Mouse (Mus musculus): Measurements from ENCODE around the gene Gm43517. TPM values are rescaled to one million over a fixed set of nuclear protein-coding genes. Genes with fewer than 3 reads are reported as not detected.

The Gm43517 gene
- not detected for total RNA-seq (2021)
- long read RNA-seq, experiment 1, result 0 reads
- long read RNA-seq, experiment 2, result 0 reads

DNA sequence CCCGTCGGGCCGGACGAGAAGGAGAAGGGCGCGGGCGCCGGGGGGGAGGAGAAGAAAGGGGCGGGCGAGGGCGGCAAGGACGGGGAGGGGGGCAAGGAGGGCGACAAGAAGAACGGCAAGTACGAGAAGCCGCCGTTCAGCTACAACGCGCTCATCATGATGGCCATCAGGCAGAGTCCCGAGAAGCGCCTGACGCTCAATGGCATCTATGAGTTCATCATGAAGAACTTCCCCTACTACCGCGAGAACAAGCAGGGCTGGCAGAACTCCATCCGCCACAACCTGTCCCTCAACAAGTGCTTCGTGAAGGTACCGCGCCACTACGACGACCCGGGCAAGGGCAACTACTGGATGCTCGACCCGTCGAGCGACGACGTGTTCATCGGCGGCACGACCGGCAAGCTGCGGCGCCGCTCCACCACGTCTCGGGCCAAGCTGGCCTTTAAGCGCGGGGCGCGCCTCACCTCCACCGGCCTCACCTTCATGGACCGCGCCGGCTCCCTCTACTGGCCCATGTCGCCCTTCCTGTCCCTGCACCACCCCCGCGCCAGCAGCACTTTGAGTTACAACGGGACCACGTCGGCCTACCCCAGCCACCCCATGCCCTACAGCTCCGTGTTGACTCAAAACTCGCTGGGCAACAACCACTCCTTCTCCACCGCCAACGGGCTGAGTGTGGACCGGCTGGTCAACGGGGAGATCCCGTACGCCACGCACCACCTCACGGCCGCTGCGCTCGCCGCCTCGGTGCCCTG is at the start of gene Gm43517:
TSS of gene Gm43517 (plus strand) at position 299 of the 755 bp plus-strand sequence.
- no peak for DNase-seq

- DNase-seq, result no peak
These were observed 35.3 kb upstream of the Gm43517 start for GRCm38 (mm10) chr12:49349697-49350096.

- no peak for DNase-seq
These were observed 16.0 kb upstream of the Gm43517 start for GRCm38 (mm10) chr12:49368931-49369330.

GRCm38 (mm10) chr12:49372170-49372569 is 12.8 kb upstream of the Gm43517 start:
- DNase-seq, result no peak

DNA sequence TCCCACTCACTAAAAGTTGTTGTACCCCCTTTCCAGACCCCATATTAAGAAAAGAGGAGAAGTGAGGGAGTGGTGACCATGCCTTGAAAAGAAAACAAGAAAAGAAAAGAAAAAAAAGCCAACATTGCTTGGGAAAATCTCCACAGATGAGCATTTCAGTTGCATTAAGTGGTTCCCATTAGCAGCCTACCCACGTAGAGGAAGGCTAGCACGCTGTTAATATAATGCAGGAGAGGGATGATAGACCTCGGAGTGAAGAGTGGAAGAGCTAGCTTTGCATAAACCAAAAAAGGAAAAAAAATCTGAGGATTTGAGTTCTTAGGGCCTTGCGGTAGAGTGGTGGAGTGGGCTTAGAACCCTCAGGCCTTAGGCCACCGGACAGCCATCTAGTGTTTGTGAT is 11.8 kb upstream of the Gm43517 start:
- DNase-seq, result no peak

DNA sequence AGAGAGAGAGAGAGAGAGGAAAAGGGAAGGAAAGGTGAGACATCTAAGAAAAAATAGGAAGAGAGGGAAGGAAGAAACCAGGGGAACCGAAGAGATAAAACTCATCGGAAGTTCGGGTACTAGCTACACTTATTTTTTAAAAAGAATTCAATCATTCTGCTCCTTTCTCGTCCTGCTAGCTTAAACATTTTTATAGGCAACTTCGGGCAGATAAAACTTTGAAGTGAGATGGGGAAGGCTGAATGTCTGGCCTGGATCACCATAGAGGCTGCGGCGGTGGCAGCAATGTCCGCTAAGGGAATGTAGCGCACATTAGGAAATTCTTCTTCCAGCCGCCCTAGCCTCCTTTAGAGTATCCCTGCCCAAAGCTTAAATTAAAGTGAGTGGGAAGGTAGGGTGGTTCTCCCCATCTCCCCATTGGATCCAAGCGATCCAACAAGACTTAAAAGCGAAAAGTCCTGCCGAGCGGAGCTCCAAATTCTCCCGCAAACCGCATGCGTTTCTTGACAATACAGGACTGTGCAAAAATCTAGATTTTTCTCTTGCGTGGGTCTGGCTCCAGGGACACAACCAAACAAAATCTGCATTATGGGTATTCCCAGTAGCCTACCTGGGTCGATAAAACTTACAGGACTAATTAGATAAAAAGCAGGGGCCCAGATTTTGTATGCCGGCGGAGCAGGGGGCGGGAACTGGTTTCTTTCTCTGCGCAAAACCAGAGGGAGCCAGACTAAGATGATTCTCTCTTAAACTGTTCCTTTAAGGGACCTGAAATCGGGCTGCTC is 11.0 kb upstream of the Gm43517 start:
- no peak for DNase-seq

- DNase-seq, result peak in 1 of 2 experiments; percentile 35
These were observed 10.4 kb upstream of the Gm43517 start for GRCm38 (mm10) chr12:49374606-49374995.

- DNase-seq, result no peak
These were observed 9.3 kb upstream of the Gm43517 start for GRCm38 (mm10) chr12:49375427-49376317.

- DNase-seq, result no peak
These were observed 8.5 kb upstream of the Gm43517 start for GRCm38 (mm10) chr12:49376318-49376992.

DNA sequence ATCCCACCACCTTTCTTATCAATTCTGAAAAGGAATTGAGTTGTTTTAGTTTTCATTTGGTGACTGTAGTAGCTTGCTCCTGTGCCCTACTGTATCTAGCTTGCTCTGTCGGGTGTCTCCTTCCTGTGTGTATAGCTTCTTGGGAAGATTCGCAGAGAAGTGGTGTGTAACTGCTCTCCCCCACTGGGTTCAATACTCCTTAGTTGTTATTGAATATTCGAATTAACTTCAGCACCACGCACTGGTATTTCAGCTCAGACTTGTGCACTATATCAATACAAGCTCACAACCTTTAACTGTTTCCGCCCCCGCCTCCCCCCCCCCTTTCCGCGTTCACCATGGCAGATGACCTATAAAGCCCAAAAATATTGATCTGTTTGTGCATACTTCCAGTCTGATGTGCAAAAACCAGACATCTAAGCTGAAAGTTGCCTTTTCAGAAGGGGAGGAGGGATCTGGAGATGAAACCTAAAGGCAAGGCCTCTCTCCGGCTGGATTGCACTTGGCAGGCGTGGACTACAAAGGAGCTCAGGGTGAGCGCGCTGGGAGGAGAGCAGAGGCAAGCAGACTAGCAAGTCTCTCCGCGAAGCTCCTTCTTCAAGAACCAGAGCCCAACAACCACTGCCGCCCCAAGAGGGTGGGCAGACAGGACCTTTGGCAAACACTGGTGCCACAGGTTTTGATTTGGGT is 7.5 kb upstream of the Gm43517 start:
- DNase-seq, result no peak

- DNase-seq, result no peak
These were observed 6.1 kb upstream of the Gm43517 start for GRCm38 (mm10) chr12:49378920-49379319.

DNA sequence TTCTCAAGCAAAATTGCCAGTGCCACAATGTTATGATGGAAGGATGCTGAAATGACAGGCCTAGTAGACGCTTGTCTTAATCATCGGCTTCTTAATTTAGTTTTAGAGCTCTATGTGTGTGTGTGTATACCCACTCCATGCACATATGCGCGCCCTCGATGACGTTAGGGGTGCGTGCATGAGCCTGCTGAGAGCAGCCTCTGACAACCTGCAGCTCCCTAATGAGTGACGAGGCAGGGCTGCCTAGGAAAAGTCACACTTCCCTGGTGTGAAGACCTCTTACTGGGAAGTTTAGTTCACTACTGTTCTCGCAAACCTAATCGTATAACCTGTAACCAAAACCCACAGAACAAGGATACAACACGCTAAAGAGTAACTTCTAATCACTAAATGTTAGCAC is 5.5 kb upstream of the Gm43517 start:
- DNase-seq, result no peak

DNA sequence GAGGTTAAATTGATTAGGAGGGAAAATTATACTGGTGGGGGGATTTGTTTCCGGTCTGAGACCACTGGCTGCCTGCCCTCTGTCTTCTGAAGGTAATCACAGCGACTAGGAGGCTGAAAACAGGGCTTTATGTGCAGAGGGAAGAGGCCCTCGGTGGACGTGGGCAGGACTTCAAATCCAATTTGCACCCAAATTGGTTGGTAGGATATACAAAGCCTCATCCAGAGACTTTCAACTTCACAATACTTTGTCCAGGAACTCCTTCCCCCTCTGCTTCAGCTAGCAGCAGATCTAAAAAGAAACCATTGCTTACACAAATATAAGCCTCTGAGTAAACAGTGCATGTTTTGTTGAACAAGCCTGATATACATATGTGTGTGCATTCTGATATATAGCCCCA is 4.5 kb upstream of the Gm43517 start:
- DNase-seq, result no peak

- DNase-seq, result no peak
These were observed 3.9 kb upstream of the Gm43517 start for GRCm38 (mm10) chr12:49381031-49381525.

GRCm38 (mm10) chr12:49381721-49382365 is 3.1 kb upstream of the Gm43517 start:
- DNase-seq, result no peak

DNA sequence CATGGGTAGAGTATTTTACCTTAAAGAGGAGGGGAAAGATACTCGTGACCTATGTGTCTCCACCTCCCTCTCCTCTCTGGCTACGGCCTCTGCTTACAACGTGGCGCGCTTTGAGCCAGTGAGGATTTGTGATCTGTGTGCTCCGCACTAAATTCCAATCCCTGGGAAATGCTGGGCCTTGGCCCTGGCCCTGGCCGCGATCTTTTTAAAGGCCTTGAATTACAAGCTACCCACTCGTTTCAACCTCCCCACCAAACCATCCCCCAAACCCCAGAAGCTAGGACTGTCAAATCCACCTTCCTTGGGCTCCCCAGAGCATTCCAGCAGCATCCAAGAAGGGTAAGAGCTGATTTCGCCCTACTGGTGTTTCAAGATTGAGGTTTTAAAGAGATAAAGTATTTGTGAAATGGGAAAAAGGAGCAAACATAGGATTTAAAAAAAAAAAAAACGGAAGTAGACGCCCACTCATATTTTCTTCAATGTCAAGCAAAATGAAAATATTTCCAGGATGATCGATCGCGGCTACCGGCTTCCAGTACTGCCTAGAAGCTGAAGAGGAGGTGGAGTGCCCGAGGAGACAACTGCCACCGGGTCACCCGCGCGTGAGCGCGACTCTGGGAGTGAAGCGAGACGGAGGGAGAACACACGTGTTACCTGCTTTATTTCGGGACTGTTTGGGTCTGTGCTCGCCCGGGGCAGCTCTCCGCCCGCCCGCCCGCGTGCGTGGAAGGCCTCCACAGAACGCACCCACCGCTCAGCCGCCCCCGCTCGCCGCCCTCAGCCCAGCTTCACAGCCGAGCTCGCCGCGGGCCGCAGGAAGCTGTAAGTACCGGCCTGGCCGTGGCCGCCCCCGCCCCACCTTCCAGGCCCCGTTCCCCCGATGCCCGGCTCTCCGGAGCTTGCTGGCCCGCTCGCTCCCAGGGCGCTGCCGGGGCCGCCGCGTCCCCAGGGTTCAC is 2.1 kb upstream of the Gm43517 start, which contains the start of gene Foxg1:
TSS of gene Foxg1 (plus strand) at position 96 of the 956 bp plus-strand sequence.
- DNase-seq, result no peak

DNA sequence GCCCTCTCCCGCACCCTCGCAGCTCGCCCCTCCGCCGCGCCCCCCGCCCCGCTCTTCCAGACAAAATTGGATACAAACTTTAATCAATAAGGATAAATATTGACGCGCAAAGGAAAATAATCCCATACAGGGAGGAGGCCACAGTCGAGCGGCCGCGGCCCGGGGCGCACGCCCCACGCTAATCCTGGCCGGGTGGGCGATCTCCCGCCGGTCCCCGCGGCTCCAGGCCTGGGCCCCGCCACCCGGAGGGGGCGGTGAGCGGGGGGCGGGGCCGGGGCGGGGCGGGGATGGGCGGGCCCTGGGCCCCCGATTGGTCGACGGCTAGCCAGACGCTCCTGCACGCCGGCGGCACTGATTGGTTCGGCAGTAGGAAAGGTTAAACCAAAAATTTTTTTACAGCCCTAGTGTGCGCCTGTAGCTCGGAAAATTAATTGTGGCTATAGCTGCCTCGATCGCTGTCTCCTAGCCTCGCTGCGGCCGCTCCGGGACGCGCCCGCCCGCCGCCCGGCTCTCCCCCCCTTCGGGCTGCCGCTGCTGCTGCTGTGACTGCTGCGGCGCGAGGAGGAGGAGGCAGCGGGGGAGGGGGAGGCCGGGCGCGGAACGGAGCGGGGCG is 1.3 kb upstream of the Gm43517 start:
- no peak for DNase-seq

GRCm38 (mm10) chr12:49384295-49384875 is 589 bp upstream of the Gm43517 start:
- no peak for DNase-seq
